Mouse (Mus musculus) forebrain, embryonic 12.5 days (tissue): ENCODE results near the gene Odf2l. TPM values are rescaled to one million over a fixed set of nuclear protein-coding genes. Genes with fewer than 3 reads are reported as not detected.

ENCODE experiments used
- ATAC-seq: fragments of 200-750 bp; cut with Nextera tagmentation; 2 replicates; pipeline ENCODE4 v1.8.0; 2017; ENCODE audit warnings: moderate TSS enrichment; ENCODE audit not compliant: low FRiP score
- H3K27ac ChIP-seq: fragments of 300-500 bp; sonication (generic); 2 replicates; pipeline ENCODE4 v1.5.1; 2016; ENCODE audit warnings: mild to moderate bottlenecking
- H3K27me3 ChIP-seq: fragments of 300-500 bp; sonication (generic); 2 replicates; pipeline ENCODE4 v1.6.1; 2016; ENCODE audit warnings: mild to moderate bottlenecking
- H3K36me3 ChIP-seq: fragments of 300-500 bp; sonication (generic); replicated peaks from 2 replicates; pipeline ENCODE4 v1.6.1; 2016; ENCODE audit warnings: mild to moderate bottlenecking
- H3K4me1 ChIP-seq: fragments of 300-500 bp; sonication (generic); 2 replicates; pipeline ENCODE4 v1.6.1; 2016
- H3K4me2 ChIP-seq: fragments of 300-500 bp; sonication (generic); 2 replicates; pipeline ENCODE4 v1.6.1; 2016; ENCODE audit warnings: mild to moderate bottlenecking, moderate library complexity
- H3K4me3 ChIP-seq: fragments of 300-500 bp; sonication (generic); replicated peaks from 2 replicates; pipeline ENCODE4 v1.5.1; 2016; ENCODE audit warnings: mild to moderate bottlenecking
- H3K9ac ChIP-seq: fragments of 300-500 bp; sonication (generic); 2 replicates; pipeline ENCODE4 v1.6.1; 2016; ENCODE audit warnings: mild to moderate bottlenecking
- H3K9me3 ChIP-seq: fragments of 300-500 bp; sonication (generic); 2 replicates; pipeline ENCODE4 v1.6.1; 2016
- WGBS: fragments of 180-500 bp; shearing (Covaris S2); methylation state at CpG from one replicate; pipeline ENCODE4 v1.1.7; 2016; 5-methylcytosine and 5-hydroxymethylcytosine counted together
- polyA plus RNA-seq: library from polyadenylated mRNA; unstranded; fragments of >200 nt; fragmentation: Nextera tagmentation; extraction: Ambion mirVana; gene quantifications from 2 replicates; pipeline ENCODE4 v1.2.1, GENCODE M21; 2016

The Odf2l gene
- polyA plus RNA-seq, 1 experiment from 2014 or later = 31.3 TPM

- H3K36me3 ChIP-seq = no peaks in the 10 kb centered on the region
- H3K4me1 ChIP-seq = no peaks in the 10 kb centered on the region
- no peak overlapping the region for H3K4me3 ChIP-seq
- no peaks in the 10 kb centered on the region for H3K9me3 ChIP-seq
- no peak overlapping the region for H3K9ac ChIP-seq
- WGBS = 78% methylated on average over 5 of the region's 5 CpGs
- H3K27ac ChIP-seq = no peak overlapping the region
- no peak overlapping the region for H3K4me2 ChIP-seq
- no peaks in the 10 kb centered on the region for H3K27me3 ChIP-seq
- no peak for ATAC-seq
Observed at GRCm38 (mm10) chr3:145105076-145105772, 13.2 kb upstream of the Odf2l start.

GRCm38 (mm10) chr3:145105773-145106504, 12.4 kb upstream of the Odf2l start:
- H3K9ac ChIP-seq = no peak overlapping the region
- WGBS = 82% methylated on average over 5 of the region's 5 CpGs
- no peaks in the 10 kb centered on the region for H3K4me1 ChIP-seq
- H3K27me3 ChIP-seq = no peaks in the 10 kb centered on the region
- H3K27ac ChIP-seq = no peak overlapping the region
- no peak overlapping the region for H3K4me3 ChIP-seq
- no peaks in the 10 kb centered on the region for H3K36me3 ChIP-seq
- H3K4me2 ChIP-seq = no peak overlapping the region
- no peak; the same call in 1 of the 2 replicates for ATAC-seq
- no peaks in the 10 kb centered on the region for H3K9me3 ChIP-seq

- Histone ChIP-seq H3K4me3 (no peak overlapping the region), H3K4me1 (peaks cover 15% of the 10 kb centered on the region), H3K27me3 (no peaks in the 10 kb centered on the region), H3K36me3 (no peaks in the 10 kb centered on the region), H3K27ac (no peak overlapping the region), H3K9me3 (no peaks in the 10 kb centered on the region), H3K9ac (no peak overlapping the region), H3K4me2 (no peak overlapping the region)
- ATAC-seq = no peak
- 90% methylated on average over 2 of the region's 2 CpGs for WGBS
Observed at GRCm38 (mm10) chr3:145115169-145115568, 3.2 kb upstream of the Odf2l start.

- ATAC-seq = no peak
Observed at GRCm38 (mm10) chr3:145117637-145118036, 751 bp upstream of the Odf2l start.

GRCm38 (mm10) chr3:145119002-145119358, 592 bp downstream of the Odf2l start:
- H3K4me1 ChIP-seq = peaks cover 16% of the 10 kb centered on the region
- no peaks in the 10 kb centered on the region for H3K27me3 ChIP-seq
- no peaks in the 10 kb centered on the region for H3K9me3 ChIP-seq
- peak overlapping the region; percentile 86 for H3K9ac ChIP-seq
- H3K27ac ChIP-seq = peak overlapping the region; percentile 98
- H3K36me3 ChIP-seq = no peaks in the 10 kb centered on the region
- ATAC-seq = no peak
- WGBS = 5% methylated on average over 14 of the region's 14 CpGs
- peak overlapping the region; percentile 73 for H3K4me3 ChIP-seq
- peak overlapping the region; percentile 69 for H3K4me2 ChIP-seq

More at GRCm38 (mm10) chr3:145117637-145118036, 751 bp upstream of the Odf2l start:
- no peaks in the 10 kb centered on the region for H3K36me3 ChIP-seq
- peak overlapping the region; percentile 69 for H3K4me2 ChIP-seq
- peak overlapping the region; percentile 98 for H3K27ac ChIP-seq
- WGBS = 82% methylated on average over 10 of the region's 10 CpGs
- H3K27me3 ChIP-seq = no peaks in the 10 kb centered on the region
- peak overlapping the region; percentile 86 for H3K9ac ChIP-seq
- peaks cover 16% of the 10 kb centered on the region for H3K4me1 ChIP-seq
- H3K9me3 ChIP-seq = no peaks in the 10 kb centered on the region
- H3K4me3 ChIP-seq = peak overlapping the region; percentile 73

GRCm38 (mm10) chr3:145119425-145119824, 1.0 kb downstream of the Odf2l start:
- Histone ChIP-seq H3K4me2 (peak overlapping the region; percentile 69), H3K36me3 (no peaks in the 10 kb centered on the region), H3K9ac (peak overlapping the region; percentile 86; the same call in 1 of the 2 replicates), H3K4me3 (peak overlapping the region; percentile 73), H3K9me3 (no peaks in the 10 kb centered on the region), H3K4me1 (peaks cover 16% of the 10 kb centered on the region), H3K27me3 (no peaks in the 10 kb centered on the region), H3K27ac (no peak overlapping the region)
- no peak for ATAC-seq
- 78% methylated on average over 7 of the region's 7 CpGs for WGBS

GRCm38 (mm10) chr3:145126618-145127017, 8.2 kb downstream of the Odf2l start:
- Histone ChIP-seq H3K9ac (no peak overlapping the region), H3K4me1 (no peaks in the 10 kb centered on the region), H3K27ac (no peak overlapping the region), H3K4me3 (no peak overlapping the region), H3K9me3 (no peaks in the 10 kb centered on the region), H3K27me3 (no peaks in the 10 kb centered on the region), H3K4me2 (no peak overlapping the region), H3K36me3 (peaks cover 23% of the 10 kb centered on the region; the same call in 1 of the 2 replicates)
- 91% methylated on average over 2 of the region's 2 CpGs for WGBS
- ATAC-seq = no peak

GRCm38 (mm10) chr3:145129356-145129755, 11.0 kb downstream of the Odf2l start:
- no peak for ATAC-seq
- Histone ChIP-seq H3K9me3 (no peaks in the 10 kb centered on the region), H3K36me3 (peaks cover 43% of the 10 kb centered on the region), H3K4me2 (no peak overlapping the region), H3K27me3 (no peaks in the 10 kb centered on the region), H3K4me3 (no peak overlapping the region), H3K9ac (no peak overlapping the region), H3K27ac (no peak overlapping the region), H3K4me1 (no peaks in the 10 kb centered on the region)

- WGBS = 45% methylated on average over 3 of the region's 3 CpGs
- Histone ChIP-seq H3K4me3 (no peak overlapping the region), H3K4me1 (no peaks in the 10 kb centered on the region), H3K9ac (no peak overlapping the region), H3K36me3 (peaks cover 40% of the 10 kb centered on the region), H3K27me3 (no peaks in the 10 kb centered on the region), H3K27ac (no peak overlapping the region), H3K4me2 (no peak overlapping the region), H3K9me3 (no peaks in the 10 kb centered on the region)
- ATAC-seq = 0 out of 2 replicates have a peak, but pooled peaks have one; percentile 41
Observed at GRCm38 (mm10) chr3:145131210-145131868, 13.0 kb downstream of the Odf2l start.

- no peak for ATAC-seq
- no peak overlapping the region for H3K4me2 ChIP-seq
- no peaks in the 10 kb centered on the region for H3K9me3 ChIP-seq
- H3K27me3 ChIP-seq = no peaks in the 10 kb centered on the region
- H3K9ac ChIP-seq = no peak overlapping the region
- WGBS = 91% methylated on average over 4 of the region's 4 CpGs
- H3K4me3 ChIP-seq = no peak overlapping the region
- H3K27ac ChIP-seq = no peak overlapping the region
- H3K36me3 ChIP-seq = peaks cover 24% of the 10 kb centered on the region; the same call in 1 of the 2 replicates
- no peaks in the 10 kb centered on the region for H3K4me1 ChIP-seq
Observed at GRCm38 (mm10) chr3:145140236-145140635, 21.8 kb downstream of the Odf2l start.

GRCm38 (mm10) chr3:145142925-145143324, 24.5 kb downstream of the Odf2l start:
- no peak overlapping the region for H3K9ac ChIP-seq
- no peaks in the 10 kb centered on the region for H3K9me3 ChIP-seq
- peaks cover 22% of the 10 kb centered on the region for H3K36me3 ChIP-seq
- no peak overlapping the region for H3K27ac ChIP-seq
- ATAC-seq = no peak
- no peak overlapping the region for H3K4me3 ChIP-seq
- no peaks in the 10 kb centered on the region for H3K27me3 ChIP-seq
- H3K4me1 ChIP-seq = no peaks in the 10 kb centered on the region
- no peak overlapping the region for H3K4me2 ChIP-seq

GRCm38 (mm10) chr3:145143856-145144255, 25.5 kb downstream of the Odf2l start:
- 87% methylated on average over 10 of the region's 10 CpGs for WGBS
- Histone ChIP-seq H3K4me1 (no peaks in the 10 kb centered on the region), H3K4me3 (no peak overlapping the region), H3K36me3 (peaks cover 17% of the 10 kb centered on the region), H3K4me2 (no peak overlapping the region), H3K9ac (no peak overlapping the region), H3K27me3 (no peaks in the 10 kb centered on the region), H3K27ac (no peak overlapping the region), H3K9me3 (no peaks in the 10 kb centered on the region)
- ATAC-seq = 0 out of 2 replicates have a peak, but pooled peaks have one; percentile 9
